Mouse (Mus musculus) heart, postnatal 25 days (tissue): ENCODE results near the gene Gm20388. TPM values are rescaled to one million over a fixed set of nuclear protein-coding genes. Genes with fewer than 3 reads are reported as not detected.

ENCODE experiments used
- DNase-seq: peaks from one replicate; pipeline ENCODE4 v3.0.0; 2022; ENCODE audit warnings: low spot score
- intact Hi-C: fragments of 180-260 bp; cut with DNase I; formaldehyde crosslinking; loops from one replicate; pipeline ENCODE4 v1.15.1; 2025
- total RNA-seq, 2 experiments: library from RNA; stranded (reverse); gene quantifications; 2 replicates each; pipeline ENCODE4 v1.2.3; 2021

Gm20388 gene
- total RNA-seq, 2 experiments from 2014 or later: 2.7 TPM; not detected in 1

- intact Hi-C loops: no loop called here
- no peak for DNase-seq
These were observed 4283.4 kb downstream of the Gm20388 start for GRCm38 (mm10) chr8:124193992-124194391.

GRCm38 (mm10) chr8:124196195-124196594 is 4285.6 kb downstream of the Gm20388 start:
- intact Hi-C loops: no loop called here
- peak; percentile 47 for DNase-seq

GRCm38 (mm10) chr8:124196797-124197196 is 4286.2 kb downstream of the Gm20388 start:
- intact Hi-C loops: no loop called here
- DNase-seq: no peak

- intact Hi-C loops: no loop called here
- DNase-seq: no peak
These were observed 4287.6 kb downstream of the Gm20388 start for GRCm38 (mm10) chr8:124198230-124198629.

GRCm38 (mm10) chr8:124200400-124200799 is 4289.8 kb downstream of the Gm20388 start:
- DNase-seq: no peak
- intact Hi-C loops: no loop called here

- intact Hi-C loops: no loop called here
- no peak for DNase-seq
These were observed 4291.1 kb downstream of the Gm20388 start for GRCm38 (mm10) chr8:124201706-124202105.

- DNase-seq: no peak
- intact Hi-C loops: no loop called here
These were observed 4292.3 kb downstream of the Gm20388 start for GRCm38 (mm10) chr8:124202895-124203294.

GRCm38 (mm10) chr8:124204001-124204601 is 4293.5 kb downstream of the Gm20388 start:
- intact Hi-C loops: no loop called here
- no peak for DNase-seq

- intact Hi-C loops: no loop called here
- DNase-seq: no peak
These were observed 4301.5 kb downstream of the Gm20388 start for GRCm38 (mm10) chr8:124212148-124212547.

GRCm38 (mm10) chr8:124216951-124217350 is 4306.3 kb downstream of the Gm20388 start:
- DNase-seq: no peak
- intact Hi-C loops: no loop called here

GRCm38 (mm10) chr8:124229883-124230282 is 4319.2 kb downstream of the Gm20388 start:
- no peak for DNase-seq
- intact Hi-C loops: loop anchor here (2.0 to 5.0 kb wide), 3 partner anchors 51 to 178 kb away; no protein-coding TSS in a partner anchor

GRCm38 (mm10) chr8:124230496-124231175 is 4320.0 kb downstream of the Gm20388 start:
- intact Hi-C loops: loop anchor here (2.0 to 5.0 kb wide), 3 partner anchors 50 to 178 kb away; no protein-coding TSS in a partner anchor
- DNase-seq: no peak

- peak; percentile 79 for DNase-seq
- intact Hi-C loops: loop anchor here (2.0 to 5.0 kb wide), 3 partner anchors 50 to 179 kb away; no protein-coding TSS in a partner anchor
These were observed 4320.5 kb downstream of the Gm20388 start, which contains the start of gene Galnt2 for GRCm38 (mm10) chr8:124231176-124231484. Galnt2 (plus strand) TSS chr8:124231391.

- intact Hi-C loops: loop anchor here (2.0 to 5.0 kb wide), 4 partner anchors 49 to 179 kb away; no protein-coding TSS in a partner anchor
- DNase-seq: peak; percentile 50
These were observed 4321.0 kb downstream of the Gm20388 start for GRCm38 (mm10) chr8:124231485-124232279.

- intact Hi-C loops: loop anchor here (2.0 to 5.0 kb wide), 3 partner anchors 115 to 180 kb away; no protein-coding TSS in a partner anchor
These were observed 4321.6 kb downstream of the Gm20388 start for GRCm38 (mm10) chr8:124232280-124232600.

GRCm38 (mm10) chr8:124234496-124234895 is 4323.9 kb downstream of the Gm20388 start:
- intact Hi-C loops: loop anchor here (5.0 kb wide), 2 partner anchors 167 to 182 kb away; no protein-coding TSS in a partner anchor
- DNase-seq: no peak

More at GRCm38 (mm10) chr8:124232280-124232600, 4321.6 kb downstream of the Gm20388 start:
- no peak for DNase-seq

- intact Hi-C loops: no loop called here
- no peak for DNase-seq
These were observed 4324.9 kb downstream of the Gm20388 start for GRCm38 (mm10) chr8:124235536-124235935.

- intact Hi-C loops: no loop called here
These were observed 4328.7 kb downstream of the Gm20388 start for GRCm38 (mm10) chr8:124239350-124239749.

GRCm38 (mm10) chr8:124240932-124241331 is 4330.3 kb downstream of the Gm20388 start:
- DNase-seq: no peak
- intact Hi-C loops: no loop called here

More at GRCm38 (mm10) chr8:124239350-124239749, 4328.7 kb downstream of the Gm20388 start:
- DNase-seq: no peak

- intact Hi-C loops: no loop called here
- no peak for DNase-seq
These were observed 4331.6 kb downstream of the Gm20388 start for GRCm38 (mm10) chr8:124242208-124242607.
